Mouse (Mus musculus) heart, postnatal 14 days (tissue): ENCODE results near the gene Rsph10b. TPM values are rescaled to one million over a fixed set of nuclear protein-coding genes. Genes with fewer than 3 reads are reported as not detected.
"Not testable (repeated sequence)": the region's sequence is repeated elsewhere in the genome, so short reads cannot be mapped to it uniquely, and the experiment has no call there.

Experiments used
- DNase-seq, 2 experiments: peaks; one replicate each; pipeline ENCODE4 v3.0.0; 2021 to 2022
- intact Hi-C: fragments of 180-260 bp; cut with DNase I; formaldehyde crosslinking; loops from one replicate; pipeline ENCODE4 v1.15.1; 2025
- total RNA-seq, 2 experiments: library from RNA; stranded (reverse); gene quantifications; 2 replicates each; pipeline ENCODE4 v1.2.3; 2021

The Rsph10b gene
- total RNA-seq, 2 experiments from 2014 or later = 0.34 to 0.53 TPM

- intact Hi-C loops = no loop called here
- no peak for DNase-seq
Measured at GRCm38 (mm10) chr5:143987596-143987995, 54.8 kb downstream of the Rsph10b start.

- intact Hi-C loops = no loop called here
- peak in 1 of 2 experiments; percentile 18 for DNase-seq
Measured at GRCm38 (mm10) chr5:143989046-143989445, 56.2 kb downstream of the Rsph10b start.

GRCm38 (mm10) chr5:143990086-143990485 is 57.3 kb downstream of the Rsph10b start:
- no peak for DNase-seq
- intact Hi-C loops = no loop called here

GRCm38 (mm10) chr5:143992661-143993060 is 59.8 kb downstream of the Rsph10b start:
- no peak for DNase-seq
- intact Hi-C loops = no loop called here

- intact Hi-C loops = no loop called here
- no peak for DNase-seq
Measured at GRCm38 (mm10) chr5:143993260-143993659, 60.4 kb downstream of the Rsph10b start.

GRCm38 (mm10) chr5:143993849-143994248 is 61.0 kb downstream of the Rsph10b start:
- DNase-seq = no peak
- intact Hi-C loops = no loop called here

GRCm38 (mm10) chr5:143994632-143995365 is 62.0 kb downstream of the Rsph10b start:
- DNase-seq = no peak
- intact Hi-C loops = no loop called here

GRCm38 (mm10) chr5:143999409-143999808 is 66.6 kb downstream of the Rsph10b start:
- intact Hi-C loops = no loop called here
- DNase-seq = no peak

GRCm38 (mm10) chr5:144002461-144003192 is 69.8 kb downstream of the Rsph10b start:
- intact Hi-C loops = no loop called here

GRCm38 (mm10) chr5:144013366-144014134 is 80.7 kb downstream of the Rsph10b start:
- DNase-seq, intact Hi-C loops: not testable (repeated sequence)

More at GRCm38 (mm10) chr5:144002461-144003192, 69.8 kb downstream of the Rsph10b start:
- DNase-seq = no peak

GRCm38 (mm10) chr5:144014551-144015311 is 81.9 kb downstream of the Rsph10b start, which contains the start of gene Ccz1:
Ccz1 (minus strand) TSS chr5:144014877.
- DNase-seq = peak; percentile 80 to 83
- intact Hi-C loops = no loop called here

- intact Hi-C loops = no loop called here
- no peak for DNase-seq
Measured at GRCm38 (mm10) chr5:144015312-144015650, 82.4 kb downstream of the Rsph10b start.

GRCm38 (mm10) chr5:144015845-144016244 is 83.0 kb downstream of the Rsph10b start:
- no peak for DNase-seq
- intact Hi-C loops = no loop called here

GRCm38 (mm10) chr5:144026620-144027263 is 93.9 kb downstream of the Rsph10b start, which contains the start of gene Ocm:
Ocm (minus strand) TSS chr5:144026670.
- no peak for DNase-seq
- intact Hi-C loops = no loop called here

GRCm38 (mm10) chr5:144032491-144032890 is 99.7 kb downstream of the Rsph10b start:
- no peak for DNase-seq
- intact Hi-C loops = loop anchor here (5.0 kb wide), 1 partner anchor 715 kb away; no protein-coding TSS in a partner anchor

- DNase-seq = no peak
- intact Hi-C loops = loop anchor here (5.0 kb wide), 1 partner anchor 713 kb away; no protein-coding TSS in a partner anchor
Measured at GRCm38 (mm10) chr5:144034567-144034966, 101.7 kb downstream of the Rsph10b start.
